Comparison of ENCODE assay signal across 34 mouse cellular contexts in genomic region chr10:21804761-21805160, GRCm38 (mm10).
"Had no signal": no experiment of that assay in that cellular context is flagged by ENCODE, and none has a peak within 500 bp of the region (broad histone marks: within the 10 kb centered on the region; RNA-seq: fewer than 3 reads in every experiment).

No protein-coding gene starts in this region.

- H3K36me3 ChIP-seq: heart, embryonic 12.5 days; heart, embryonic 13.5 days; heart, embryonic 15.5 days; hindbrain, embryonic 10.5 days; hindbrain, embryonic 12.5 days; hindbrain, embryonic 13.5 days; hindbrain, embryonic 15.5 days; intestine, embryonic 15.5 days; kidney, embryonic 15.5 days had no signal

- H3K27me3 ChIP-seq: heart, embryonic 12.5 days; heart, embryonic 13.5 days; heart, embryonic 15.5 days; hindbrain, embryonic 12.5 days; hindbrain, embryonic 13.5 days; hindbrain, embryonic 15.5 days; intestine, embryonic 15.5 days; kidney, embryonic 15.5 days had no signal

- H3K4me3 ChIP-seq: heart, adult 2 months; heart, embryonic 12.5 days; heart, embryonic 13.5 days; heart, embryonic 15.5 days; hindbrain, embryonic 10.5 days; hindbrain, embryonic 12.5 days; hindbrain, embryonic 13.5 days; hindbrain, embryonic 15.5 days; intestine, embryonic 15.5 days; kidney, embryonic 15.5 days; layer of hippocampus, adult 2 months; left cerebral cortex, adult 2 months had no signal

- H3K27ac ChIP-seq: heart, adult 2 months; heart, embryonic 13.5 days; heart, embryonic 15.5 days; hindbrain, embryonic 10.5 days; hindbrain, embryonic 12.5 days; hindbrain, embryonic 13.5 days; hindbrain, embryonic 14.5 days; hindbrain, embryonic 15.5 days; hindbrain, postnatal 0 days; intestine, embryonic 15.5 days; kidney, embryonic 15.5 days; kidney, postnatal 0 days; layer of hippocampus, adult 2 months; left cerebral cortex, adult 2 months had no signal

- H3K4me1 ChIP-seq: heart, embryonic 12.5 days; heart, embryonic 13.5 days; heart, embryonic 15.5 days; hindbrain, embryonic 10.5 days; hindbrain, embryonic 12.5 days; hindbrain, embryonic 13.5 days; hindbrain, embryonic 15.5 days; intestine, embryonic 15.5 days had no signal

- H3K9me3 ChIP-seq: heart, embryonic 15.5 days; hindbrain, embryonic 10.5 days; hindbrain, embryonic 12.5 days; hindbrain, embryonic 13.5 days; hindbrain, embryonic 15.5 days; intestine, embryonic 15.5 days; kidney, embryonic 15.5 days had no signal

- H3K9ac ChIP-seq: heart, embryonic 12.5 days; heart, embryonic 13.5 days; heart, embryonic 15.5 days; hindbrain, embryonic 12.5 days; hindbrain, embryonic 13.5 days; hindbrain, embryonic 14.5 days; hindbrain, embryonic 15.5 days; intestine, embryonic 15.5 days; kidney, embryonic 15.5 days had no signal

- DNase-seq: heart, adult 18-20 months; heart, adult 2 months; heart, postnatal 10 days; heart, postnatal 14 days; heart, postnatal 36 days; kidney, adult 11 months; kidney, adult 18-20 months; kidney, adult 2 months; kidney, adult 8-10 months; kidney, postnatal 10 days; kidney, postnatal 14 days; kidney, postnatal 36 days; kidney, postnatal 4 days; layer of hippocampus, adult 9-11 months; layer of hippocampus, postnatal 36 days had no signal

- H3K4me2 ChIP-seq: heart, embryonic 11.5 days; heart, embryonic 12.5 days; heart, embryonic 13.5 days; heart, embryonic 15.5 days; hindbrain, embryonic 12.5 days; hindbrain, embryonic 13.5 days; hindbrain, embryonic 14.5 days; hindbrain, embryonic 15.5 days; intestine, embryonic 15.5 days; kidney, embryonic 15.5 days had no signal

- ATAC-seq: hindbrain, embryonic 16.5 days; hindbrain, postnatal 0 days; inflammation-experienced regulatory T-cells, adult 6 months; intestine, embryonic 15.5 days; intestine, embryonic 16.5 days; intestine, postnatal 0 days had no signal
